Mouse (Mus musculus): ENCODE measurements around the gene Appl1. TPM values are rescaled to one million over a fixed set of nuclear protein-coding genes. Genes with fewer than 3 reads are reported as not detected.

The Appl1 gene
- 26.3 and 29.7 TPM in 2 replicates for polyA plus RNA-seq (2016; fragmentation: Nextera tagmentation; extraction: Ambion mirVana)

DNA sequence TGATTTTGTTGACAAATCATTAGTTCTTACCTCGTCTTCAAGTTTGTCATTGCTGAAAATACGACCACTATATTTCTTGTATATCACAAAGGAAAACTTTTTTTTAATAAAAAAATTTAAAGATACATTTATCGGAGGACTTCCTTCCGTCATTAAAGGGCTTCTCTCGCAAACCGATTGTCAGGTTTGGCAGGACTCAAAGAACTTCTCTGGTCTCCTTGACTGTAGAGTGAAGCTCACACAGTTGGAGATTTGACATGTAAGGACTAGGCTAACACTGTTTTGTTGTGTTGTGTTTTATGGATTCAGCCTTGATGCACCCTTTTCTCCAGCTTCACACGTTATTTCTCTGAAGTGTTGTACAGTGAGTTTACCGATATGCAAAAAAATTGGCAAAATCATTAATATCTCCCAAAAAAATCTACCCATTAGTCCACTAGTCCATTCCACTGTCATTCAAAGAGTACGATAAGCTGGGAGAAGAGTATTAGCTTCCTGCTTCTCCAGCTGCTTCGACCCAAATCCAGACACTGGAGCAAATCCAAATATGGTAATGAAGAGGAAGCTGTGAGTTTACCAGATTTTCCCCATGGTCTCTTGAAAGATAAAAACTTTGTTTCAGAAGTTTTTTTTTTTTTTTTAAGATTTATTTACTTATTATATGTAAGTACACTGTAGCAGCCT is at the start of gene Appl1:
TSS of gene Appl1 (minus strand) at position 127 of the 684 bp plus-strand sequence.
- no peaks in the 10 kb centered on the region for H3K27me3 ChIP-seq (ENCODE audit: insufficient read depth, poor library complexity, severe bottlenecking)
- no peak for DNase-seq (ENCODE audit: low spot score)
- WGBS, result 43% methylated on average over 10 of the region's 10 CpGs

DNA sequence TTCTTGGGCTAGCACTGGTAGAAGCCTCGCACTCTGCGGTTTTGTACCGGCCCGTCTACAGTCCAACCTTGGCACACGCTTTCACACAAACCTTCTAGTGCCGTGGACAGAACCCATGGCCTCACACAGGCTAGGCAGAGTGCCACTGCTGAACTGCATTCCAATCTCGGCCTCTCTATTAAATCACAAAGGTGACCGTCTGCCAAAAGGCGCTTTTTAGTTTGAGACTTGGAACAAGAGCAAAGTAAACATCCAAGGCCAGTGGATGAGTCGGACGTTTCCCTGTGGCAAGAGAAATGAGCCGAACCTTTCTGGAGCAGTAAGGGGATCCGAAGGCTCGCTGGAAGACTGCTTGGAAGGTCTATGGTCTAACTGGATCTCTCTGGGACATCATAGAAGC is 48.8 kb upstream of the Appl1 start:
- no peaks in the 10 kb centered on the region for H3K27me3 ChIP-seq (ENCODE audit: insufficient read depth, poor library complexity, severe bottlenecking)
- no peak overlapping the region for H3K27ac ChIP-seq
- peak; percentile 35 for DNase-seq (ENCODE audit: low spot score)
- no peak overlapping the region for H3K4me3 ChIP-seq
- H3K9me3 ChIP-seq, result no peaks in the 10 kb centered on the region
- H3K4me1 ChIP-seq, result no peaks in the 10 kb centered on the region
- WGBS, result 88% methylated on average over 14 of the region's 14 CpGs
- H3K36me3 ChIP-seq, result no peaks in the 10 kb centered on the region

More for the DNA sequence above, at the start of gene Appl1:
- Histone ChIP-seq H3K4me1 (peaks cover 7% of the 10 kb centered on the region), H3K27ac (peak within 1 kb of the TSS; percentile 94), H3K4me3 (peak within 1 kb of the TSS; percentile 93), H3K9me3 (no peaks in the 10 kb centered on the region), H3K36me3 (no peaks in the 10 kb centered on the region)

DNA sequence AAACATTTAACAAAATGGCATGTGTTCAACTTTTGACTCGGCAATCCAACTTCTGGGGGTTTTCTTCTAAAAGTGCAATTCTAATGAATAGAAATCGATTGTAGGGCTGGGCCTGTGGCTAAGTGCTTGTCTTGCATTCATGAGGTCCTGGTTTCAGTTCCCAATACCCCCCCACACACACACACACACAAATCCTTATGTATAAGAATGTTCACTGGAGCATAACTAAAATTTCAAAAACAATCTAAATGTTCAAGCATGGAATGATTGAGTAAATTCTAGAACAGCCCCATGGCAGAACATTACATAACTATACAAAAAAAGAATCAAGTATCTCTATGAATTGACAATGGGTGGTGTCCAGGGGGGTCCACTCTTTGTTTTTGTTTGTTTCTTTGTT is 46.9 kb upstream of the Appl1 start:
- Histone ChIP-seq H3K4me3 (no peak overlapping the region), H3K27me3 (ENCODE audit: insufficient read depth, poor library complexity, severe bottlenecking) (no peaks in the 10 kb centered on the region), H3K36me3 (no peaks in the 10 kb centered on the region), H3K9me3 (no peaks in the 10 kb centered on the region), H3K4me1 (no peaks in the 10 kb centered on the region), H3K27ac (no peak overlapping the region)
- DNase-seq (ENCODE audit: low spot score), result no peak
- 81% methylated on average over 2 of the region's 2 CpGs for WGBS

DNA sequence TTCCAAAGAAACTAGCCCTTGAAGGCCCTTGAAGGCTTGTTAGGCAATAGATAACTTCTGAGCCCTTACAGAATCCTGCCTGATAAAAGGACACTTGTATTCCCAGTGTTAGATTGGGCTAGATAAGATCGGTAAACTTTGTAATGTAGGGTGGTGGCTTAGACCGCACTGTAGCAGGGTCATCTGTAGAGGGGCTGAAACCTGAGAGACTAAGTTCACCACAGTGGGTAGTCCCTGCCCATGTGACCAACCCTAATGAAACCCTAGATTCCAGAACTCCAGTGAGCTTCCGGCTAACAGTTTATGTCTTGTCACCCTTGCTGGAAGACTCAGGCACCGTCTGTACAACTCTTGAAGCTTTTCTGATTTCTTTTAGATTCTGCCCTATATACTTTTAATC is 42.6 kb upstream of the Appl1 start:
- H3K4me1 ChIP-seq, result no peaks in the 10 kb centered on the region
- peak; percentile 46 for DNase-seq (ENCODE audit: low spot score)
- no peaks in the 10 kb centered on the region for H3K9me3 ChIP-seq
- H3K36me3 ChIP-seq, result no peaks in the 10 kb centered on the region
- no peaks in the 10 kb centered on the region for H3K27me3 ChIP-seq (ENCODE audit: insufficient read depth, poor library complexity, severe bottlenecking)
- 40% methylated on average over 4 of the region's 4 CpGs for WGBS
- H3K27ac ChIP-seq, result no peak overlapping the region
- no peak overlapping the region for H3K4me3 ChIP-seq

DNA sequence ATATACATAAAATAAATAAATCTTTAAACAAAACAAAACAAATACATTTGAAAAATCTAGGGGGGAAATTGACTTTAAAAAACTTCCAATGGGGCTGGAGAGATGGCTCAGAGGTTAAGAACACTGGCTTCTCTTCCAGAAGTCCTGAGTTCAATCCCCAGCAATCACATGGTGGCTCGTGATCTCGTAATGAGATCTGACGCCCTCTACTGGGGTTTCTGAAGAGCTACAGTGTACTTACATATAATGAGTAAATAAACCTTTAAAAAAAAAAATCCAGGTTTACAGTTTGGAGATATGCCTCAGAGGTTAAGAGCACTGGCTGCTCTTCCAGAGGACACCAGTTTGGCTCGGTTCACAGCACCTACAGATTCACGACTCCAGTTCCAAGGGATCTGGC is 40.5 kb upstream of the Appl1 start:
- no peak overlapping the region for H3K27ac ChIP-seq
- no peaks in the 10 kb centered on the region for H3K36me3 ChIP-seq
- H3K4me3 ChIP-seq, result no peak overlapping the region
- H3K27me3 ChIP-seq (ENCODE audit: insufficient read depth, poor library complexity, severe bottlenecking), result no peaks in the 10 kb centered on the region
- H3K4me1 ChIP-seq, result no peaks in the 10 kb centered on the region
- no peaks in the 10 kb centered on the region for H3K9me3 ChIP-seq
- 75% methylated on average over 5 of the region's 5 CpGs for WGBS
- DNase-seq (ENCODE audit: low spot score), result no peak

DNA sequence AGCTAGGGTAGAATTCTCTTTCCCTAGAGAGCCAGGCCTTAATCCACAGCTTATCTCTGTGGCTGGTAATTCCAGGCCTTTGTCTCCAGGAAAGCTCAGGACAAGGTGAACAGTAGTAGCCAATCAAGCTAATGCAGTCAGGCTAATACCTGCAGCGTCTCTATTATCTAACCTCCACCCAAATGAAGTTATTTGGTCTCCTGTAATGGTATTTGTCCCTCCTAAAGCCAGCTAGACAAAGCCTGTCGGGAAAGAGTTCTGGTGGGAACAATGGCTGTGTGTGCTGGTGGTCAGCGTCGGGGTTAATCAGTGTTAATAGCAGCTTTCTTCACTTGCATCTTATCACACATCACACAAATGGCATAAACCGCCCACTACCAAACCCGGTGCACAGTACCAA is 34.9 kb upstream of the Appl1 start:
- Histone ChIP-seq H3K27me3 (ENCODE audit: insufficient read depth, poor library complexity, severe bottlenecking) (peaks cover 8% of the 10 kb centered on the region), H3K4me3 (no peak overlapping the region), H3K36me3 (no peaks in the 10 kb centered on the region), H3K4me1 (peaks cover 6% of the 10 kb centered on the region), H3K27ac (no peak overlapping the region), H3K9me3 (no peaks in the 10 kb centered on the region)
- 20% methylated on average over 6 of the region's 6 CpGs for WGBS
- DNase-seq (ENCODE audit: low spot score), result no peak

DNA sequence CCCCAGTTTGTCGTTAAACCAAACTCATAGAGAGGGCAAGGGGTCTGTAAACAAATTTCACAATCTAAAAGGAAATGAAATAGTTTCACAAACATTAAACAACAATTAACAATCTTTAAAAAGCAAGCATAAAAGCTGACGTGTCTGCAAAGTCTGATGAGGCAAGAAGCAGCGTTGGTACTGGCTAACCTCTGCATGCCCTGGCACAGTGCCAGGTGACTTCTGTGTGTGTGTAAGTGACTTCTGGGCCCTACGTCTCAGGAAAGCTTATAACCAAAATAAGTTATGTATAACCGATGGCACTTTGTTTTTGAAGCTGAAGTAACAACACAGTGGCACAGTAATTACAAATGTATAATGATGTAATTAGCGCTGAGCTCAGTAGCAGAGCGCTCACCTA is 33.9 kb upstream of the Appl1 start:
- Histone ChIP-seq H3K4me1 (peaks cover 11% of the 10 kb centered on the region), H3K27ac (no peak overlapping the region), H3K36me3 (no peaks in the 10 kb centered on the region), H3K4me3 (no peak overlapping the region), H3K9me3 (no peaks in the 10 kb centered on the region), H3K27me3 (ENCODE audit: insufficient read depth, poor library complexity, severe bottlenecking) (peaks cover 14% of the 10 kb centered on the region)
- DNase-seq (ENCODE audit: low spot score), result no peak
- WGBS, result 82% methylated on average over 7 of the region's 7 CpGs

DNA sequence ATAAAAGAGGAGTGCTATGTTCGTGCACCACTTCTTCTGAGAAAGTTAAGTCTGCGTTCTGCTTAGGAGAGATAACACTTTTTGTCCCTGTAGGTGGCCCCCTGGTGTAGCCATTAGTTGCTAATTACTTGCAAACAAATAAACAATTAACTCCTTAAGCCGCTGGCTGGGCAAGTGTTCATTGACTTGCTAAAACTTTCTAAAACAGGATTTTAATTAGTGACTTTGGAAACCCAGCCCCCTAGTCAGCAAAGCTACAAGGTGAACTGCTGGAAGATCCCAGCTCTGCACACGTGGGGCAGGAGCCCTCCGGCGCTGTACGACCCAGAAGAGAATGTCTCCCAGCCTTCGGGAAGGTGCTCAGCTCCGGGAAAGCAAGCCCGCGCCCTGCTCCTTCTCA is 29.4 kb upstream of the Appl1 start:
- H3K4me1 ChIP-seq, result peaks cover 5% of the 10 kb centered on the region; the same call in 1 of the 2 replicates
- no peak for DNase-seq (ENCODE audit: low spot score)
- peaks cover 14% of the 10 kb centered on the region for H3K27me3 ChIP-seq (ENCODE audit: insufficient read depth, poor library complexity, severe bottlenecking)
- H3K4me3 ChIP-seq, result peak overlapping the region; percentile 48
- H3K27ac ChIP-seq, result peak overlapping the region; percentile 69
- WGBS, result 2% methylated on average over 11 of the region's 11 CpGs
- H3K9me3 ChIP-seq, result no peaks in the 10 kb centered on the region
- no peaks in the 10 kb centered on the region for H3K36me3 ChIP-seq

DNA sequence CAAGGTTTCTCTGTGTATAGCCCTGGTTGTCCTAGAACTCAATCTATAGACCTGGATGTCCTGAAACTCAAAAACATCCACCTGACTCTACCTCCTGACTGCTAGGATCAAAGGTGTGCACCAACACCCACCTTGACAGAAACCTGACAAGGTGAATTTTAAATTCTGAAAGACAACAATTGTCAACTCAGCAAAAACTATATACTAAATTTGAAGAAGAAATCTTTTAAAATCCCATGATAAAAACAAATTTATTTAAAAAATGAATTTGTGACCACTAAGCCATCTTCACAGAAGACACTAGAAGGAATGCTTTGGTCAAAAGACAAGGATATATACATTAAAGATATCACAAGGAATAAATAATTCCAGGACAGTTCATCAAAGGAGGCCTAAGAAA is 25.2 kb upstream of the Appl1 start:
- Histone ChIP-seq H3K27me3 (ENCODE audit: insufficient read depth, poor library complexity, severe bottlenecking) (peaks cover 9% of the 10 kb centered on the region), H3K4me3 (no peak overlapping the region), H3K9me3 (no peaks in the 10 kb centered on the region), H3K4me1 (peaks cover 17% of the 10 kb centered on the region; the same call in 1 of the 2 replicates), H3K36me3 (no peaks in the 10 kb centered on the region), H3K27ac (no peak overlapping the region)
- DNase-seq (ENCODE audit: low spot score), result no peak

DNA sequence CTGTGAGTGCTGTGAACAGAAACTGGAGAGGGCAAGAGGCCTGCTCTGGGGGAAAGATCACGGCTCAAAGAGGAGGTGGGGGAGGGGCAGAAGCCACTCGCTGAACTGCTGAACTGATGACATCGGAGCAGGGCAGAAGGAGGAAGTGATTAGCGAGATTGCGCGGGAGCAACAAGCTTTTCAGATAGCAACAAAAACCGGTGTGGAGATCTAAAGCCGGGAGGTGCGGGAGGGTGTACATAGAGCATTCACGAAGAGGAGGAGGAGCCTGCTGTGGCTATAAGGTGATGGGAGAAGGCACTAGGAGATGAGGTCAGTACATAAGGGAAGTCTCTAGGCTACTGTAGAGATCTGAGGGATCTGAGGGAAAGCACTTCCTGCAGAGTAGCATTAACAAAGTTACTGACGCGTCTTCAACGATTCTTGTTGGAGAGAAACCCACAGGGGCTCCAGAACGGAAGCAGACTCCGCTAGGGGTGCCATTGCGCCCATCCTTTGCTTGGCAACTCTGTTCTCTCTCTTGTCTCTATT is 23.2 kb upstream of the Appl1 start, which contains the start of gene Hesx1:
TSS of gene Hesx1 (plus strand) at position 206 of the 531 bp plus-strand sequence.
- peak; percentile 80 for DNase-seq (ENCODE audit: low spot score)
- H3K27ac ChIP-seq, result peak within 1 kb of the TSS; percentile 84
- WGBS, result 4% methylated on average over 16 of the region's 16 CpGs
- H3K9me3 ChIP-seq, result no peaks in the 10 kb centered on the region
- no peaks in the 10 kb centered on the region for H3K27me3 ChIP-seq (ENCODE audit: insufficient read depth, poor library complexity, severe bottlenecking)
- no peaks in the 10 kb centered on the region for H3K36me3 ChIP-seq
- H3K4me3 ChIP-seq, result peak within 1 kb of the TSS; percentile 59
- peaks cover 12% of the 10 kb centered on the region; the same call in 1 of the 2 replicates for H3K4me1 ChIP-seq

DNA sequence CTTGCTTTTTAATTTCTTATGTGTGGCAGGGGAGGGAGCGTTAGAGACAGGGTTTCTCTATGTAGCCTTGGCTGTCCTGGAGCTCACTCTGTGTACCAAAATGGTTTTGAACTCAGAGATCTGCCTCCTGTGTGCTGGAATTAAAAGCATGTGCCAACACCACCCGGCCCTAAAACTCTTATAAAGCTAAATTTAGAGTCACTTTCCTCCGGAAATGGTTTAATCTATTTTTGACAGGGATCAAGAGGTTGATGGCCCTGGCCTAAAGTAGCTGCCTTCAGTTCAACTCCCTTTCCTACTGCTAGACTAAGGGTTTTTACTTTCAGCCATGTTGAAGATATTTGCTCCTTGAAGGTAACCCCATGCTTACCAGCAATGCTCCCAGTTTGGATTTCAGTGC is 22.4 kb upstream of the Appl1 start:
- Histone ChIP-seq H3K4me1 (peaks cover 12% of the 10 kb centered on the region; the same call in 1 of the 2 replicates), H3K4me3 (no peak overlapping the region), H3K36me3 (no peaks in the 10 kb centered on the region), H3K27ac (peak overlapping the region; percentile 84; the same call in 1 of the 2 replicates), H3K9me3 (no peaks in the 10 kb centered on the region), H3K27me3 (ENCODE audit: insufficient read depth, poor library complexity, severe bottlenecking) (no peaks in the 10 kb centered on the region)
- 46% methylated on average over 3 of the region's 3 CpGs for WGBS
- DNase-seq (ENCODE audit: low spot score), result no peak

DNA sequence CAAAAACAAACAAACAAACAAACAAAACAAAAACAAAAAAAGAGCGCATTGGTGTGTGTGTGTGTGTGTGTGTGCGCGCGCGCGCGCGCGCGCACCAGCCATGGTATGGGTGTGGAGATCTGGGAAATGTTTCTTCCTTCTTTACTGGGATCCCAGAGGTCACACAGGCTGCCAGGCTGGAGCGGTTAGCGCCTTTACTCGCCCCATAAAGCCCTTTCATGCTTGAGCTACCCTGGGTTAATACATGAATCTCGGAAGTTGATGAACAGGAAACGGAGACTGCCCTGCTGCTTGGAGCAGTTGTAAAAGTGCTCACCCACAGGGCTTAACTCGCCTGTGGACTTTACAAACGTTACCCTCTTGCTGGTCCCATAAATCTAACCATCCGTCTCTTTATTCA is 20.6 kb upstream of the Appl1 start:
- H3K4me3 ChIP-seq, result no peak overlapping the region
- H3K27me3 ChIP-seq (ENCODE audit: insufficient read depth, poor library complexity, severe bottlenecking), result no peaks in the 10 kb centered on the region
- no peak overlapping the region for H3K27ac ChIP-seq
- no peak for DNase-seq (ENCODE audit: low spot score)
- no peaks in the 10 kb centered on the region for H3K9me3 ChIP-seq
- 77% methylated on average over 18 of the region's 18 CpGs for WGBS
- H3K36me3 ChIP-seq, result no peaks in the 10 kb centered on the region
- peaks cover 12% of the 10 kb centered on the region; the same call in 1 of the 2 replicates for H3K4me1 ChIP-seq

DNA sequence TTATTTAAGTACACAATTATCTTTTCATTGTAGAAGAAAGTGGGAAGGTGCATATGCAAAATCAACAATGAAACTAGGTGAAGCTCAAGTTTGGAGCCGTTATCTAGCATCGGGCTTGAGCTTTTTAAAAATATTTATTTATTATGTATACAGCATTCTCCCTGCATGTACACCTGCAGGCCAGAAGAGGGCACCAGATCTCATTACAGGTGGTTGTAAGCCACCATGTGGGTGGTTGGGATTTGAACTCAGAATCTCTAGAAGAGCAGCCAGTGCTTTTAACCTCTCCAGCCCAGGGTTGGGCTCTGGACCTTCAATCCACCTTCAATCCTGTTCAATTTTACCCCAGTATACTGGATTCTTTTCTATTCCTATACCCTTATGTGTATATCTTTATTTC is 17.7 kb upstream of the Appl1 start:
- Histone ChIP-seq H3K27me3 (ENCODE audit: insufficient read depth, poor library complexity, severe bottlenecking) (no peaks in the 10 kb centered on the region), H3K27ac (no peak overlapping the region), H3K9me3 (no peaks in the 10 kb centered on the region), H3K36me3 (no peaks in the 10 kb centered on the region), H3K4me3 (no peak overlapping the region), H3K4me1 (peaks cover 3% of the 10 kb centered on the region; the same call in 1 of the 2 replicates)
- DNase-seq (ENCODE audit: low spot score), result no peak
- WGBS, result 61% methylated on average over 2 of the region's 2 CpGs

Measured in heart, embryonic 10.5 days (tissue).